Mouse (Mus musculus): ENCODE results near the gene Ada.

- TF ChIP-seq POLR2A (IDR thresholded peaks at IDR 0.05; ENCODE audit: low read depth, low read length) (no peak), CTCF (conservative IDR thresholded peaks at IDR 0.05; ENCODE audit: insufficient read depth, insufficient read length, low read depth, low read length) (no peak)
These were observed 40.0 kb downstream of the Ada start for GRCm38 (mm10) chr2:163710000-163710399.
